Comparison of ENCODE assay signal across 23 mouse cellular contexts in genomic region chr11:96257141-96257540, GRCm38 (mm10). TPM values are rescaled to one million over a fixed set of nuclear protein-coding genes. Genes with fewer than 3 reads are reported as not detected.
A peak's percentile ranks its signal among the peaks of the same experiment; 100 is the strongest.
DNase-seq lines count a peak whose midpoint lies in the region; ATAC-seq and TF ChIP-seq lines count a peak whose summit lies in the region.
"Had no signal": no experiment of that assay in that cellular context is flagged by ENCODE, and none has a peak within 500 bp of the region (broad histone marks: within the 10 kb centered on the region; RNA-seq: fewer than 3 reads in every experiment).

No protein-coding gene starts in this region.

- H3K4me3 ChIP-seq in forebrain, embryonic 11.5 days (ENCODE audit: low read depth, low read length): no peak overlapping the region
- H3K4me3 ChIP-seq in forebrain, embryonic 13.5 days: no peak overlapping the region
- H3K4me3 ChIP-seq in kidney, embryonic 15.5 days (replicated peaks): no peak overlapping the region
- no peak overlapping the region for H3K4me3 ChIP-seq in midbrain, embryonic 11.5 days (ENCODE audit: low read depth, low read length)
- no peak overlapping the region for H3K4me3 ChIP-seq in midbrain, embryonic 15.5 days
- no peak overlapping the region for H3K4me3 ChIP-seq in neural tube, embryonic 14.5 days (ENCODE audit: low read depth, low read length)
- no peak overlapping the region for H3K4me3 ChIP-seq in layer of hippocampus, adult 2 months
- H3K4me3 ChIP-seq: embryonic facial prominence, embryonic 15.5 days; forebrain, embryonic 12.5 days; heart, adult 2 months; heart, embryonic 15.5 days; hindbrain, embryonic 15.5 days had no signal

- H3K27ac ChIP-seq in forebrain, embryonic 11.5 days (ENCODE audit: low read depth, low read length): no peak overlapping the region
- H3K27ac ChIP-seq in forebrain, embryonic 13.5 days: no peak overlapping the region
- peak overlapping the region; percentile 95 for H3K27ac ChIP-seq in kidney, embryonic 15.5 days
- H3K27ac ChIP-seq in midbrain, embryonic 11.5 days (ENCODE audit: low read depth, low read length): no peak overlapping the region
- H3K27ac ChIP-seq in midbrain, embryonic 15.5 days: no peak overlapping the region
- H3K27ac ChIP-seq in neural tube, embryonic 14.5 days (ENCODE audit: low read depth, low read length): no peak overlapping the region
- no peak overlapping the region for H3K27ac ChIP-seq in layer of hippocampus, adult 2 months
- H3K27ac ChIP-seq: embryonic facial prominence, embryonic 15.5 days; forebrain, embryonic 12.5 days; heart, adult 2 months; heart, embryonic 15.5 days; hindbrain, embryonic 15.5 days had no signal

- H3K4me1 ChIP-seq in forebrain, embryonic 11.5 days (replicated peaks; ENCODE audit: control insufficient read depth, insufficient read depth, low read length): no peaks in the 10 kb centered on the region
- no peaks in the 10 kb centered on the region for H3K4me1 ChIP-seq in forebrain, embryonic 13.5 days
- H3K4me1 ChIP-seq in kidney, embryonic 15.5 days: peaks cover 96% of the 10 kb centered on the region
- H3K4me1 ChIP-seq in midbrain, embryonic 11.5 days (ENCODE audit: control insufficient read depth, insufficient read depth, low read length): no peaks in the 10 kb centered on the region
- H3K4me1 ChIP-seq in midbrain, embryonic 15.5 days: no peaks in the 10 kb centered on the region
- peaks cover 28% of the 10 kb centered on the region for H3K4me1 ChIP-seq in neural tube, embryonic 14.5 days (ENCODE audit: control insufficient read depth, insufficient read depth, low read length)
- H3K4me1 ChIP-seq: forebrain, embryonic 12.5 days; hindbrain, embryonic 15.5 days had no signal

- no peak overlapping the region for H3K9ac ChIP-seq in forebrain, embryonic 11.5 days (ENCODE audit: low read length)
- H3K9ac ChIP-seq in forebrain, embryonic 13.5 days: no peak overlapping the region
- H3K9ac ChIP-seq in kidney, embryonic 15.5 days: no peak overlapping the region
- H3K9ac ChIP-seq in midbrain, embryonic 11.5 days (ENCODE audit: low read length): no peak overlapping the region
- H3K9ac ChIP-seq in midbrain, embryonic 15.5 days: no peak overlapping the region
- no peak overlapping the region for H3K9ac ChIP-seq in neural tube, embryonic 14.5 days (replicated peaks; ENCODE audit: low read depth, low read length)
- H3K9ac ChIP-seq: embryonic facial prominence, embryonic 15.5 days; forebrain, embryonic 12.5 days; forebrain, postnatal 0 days; heart, embryonic 15.5 days; hindbrain, embryonic 15.5 days had no signal

- H3K4me2 ChIP-seq in forebrain, embryonic 11.5 days (ENCODE audit: low read depth, low read length, severe bottlenecking): no peak overlapping the region
- H3K4me2 ChIP-seq in forebrain, embryonic 13.5 days: no peak overlapping the region
- peak overlapping the region; percentile 67 for H3K4me2 ChIP-seq in kidney, embryonic 15.5 days
- no peak overlapping the region for H3K4me2 ChIP-seq in midbrain, embryonic 11.5 days
- no peak overlapping the region for H3K4me2 ChIP-seq in midbrain, embryonic 15.5 days
- H3K4me2 ChIP-seq in neural tube, embryonic 14.5 days (ENCODE audit: low read depth, low read length): peak overlapping the region; percentile 9; the same call in 1 of the 2 replicates
- H3K4me2 ChIP-seq: embryonic facial prominence, embryonic 15.5 days; forebrain, embryonic 12.5 days; heart, embryonic 11.5 days; heart, embryonic 15.5 days; hindbrain, embryonic 15.5 days had no signal

- H3K9me3 ChIP-seq in forebrain, embryonic 11.5 days (ENCODE audit: control insufficient read depth, low read length): no peaks in the 10 kb centered on the region
- H3K9me3 ChIP-seq in forebrain, embryonic 13.5 days (replicated peaks): no peaks in the 10 kb centered on the region
- no peaks in the 10 kb centered on the region for H3K9me3 ChIP-seq in kidney, embryonic 15.5 days (replicated peaks)
- H3K9me3 ChIP-seq in midbrain, embryonic 11.5 days (ENCODE audit: control insufficient read depth, low read length): no peaks in the 10 kb centered on the region
- H3K9me3 ChIP-seq in midbrain, embryonic 15.5 days: no peaks in the 10 kb centered on the region
- no peaks in the 10 kb centered on the region for H3K9me3 ChIP-seq in neural tube, embryonic 14.5 days (ENCODE audit: control insufficient read depth, low read length)
- H3K9me3 ChIP-seq: embryonic facial prominence, embryonic 15.5 days; forebrain, embryonic 12.5 days; heart, embryonic 15.5 days; hindbrain, embryonic 15.5 days had no signal

- H3K36me3 ChIP-seq in forebrain, embryonic 11.5 days (ENCODE audit: control insufficient read depth, insufficient read depth, low read length): no peaks in the 10 kb centered on the region
- no peaks in the 10 kb centered on the region for H3K36me3 ChIP-seq in forebrain, embryonic 13.5 days (ENCODE audit: poor library complexity, severe bottlenecking)
- H3K36me3 ChIP-seq in kidney, embryonic 15.5 days: peaks cover 5% of the 10 kb centered on the region; the same call in 1 of the 2 replicates
- no peaks in the 10 kb centered on the region for H3K36me3 ChIP-seq in midbrain, embryonic 11.5 days (ENCODE audit: control insufficient read depth, insufficient read depth, low read length)
- H3K36me3 ChIP-seq in midbrain, embryonic 15.5 days (replicated peaks): no peaks in the 10 kb centered on the region
- no peaks in the 10 kb centered on the region for H3K36me3 ChIP-seq in neural tube, embryonic 14.5 days (ENCODE audit: control insufficient read depth, insufficient read depth, low read length)
- H3K36me3 ChIP-seq: embryonic facial prominence, embryonic 15.5 days; forebrain, embryonic 12.5 days; heart, embryonic 15.5 days; hindbrain, embryonic 15.5 days had no signal

- ATAC-seq in forebrain, embryonic 11.5 days (replicated peaks; ENCODE audit: low FRiP score): no peak
- no peak for ATAC-seq in forebrain, embryonic 13.5 days
- ATAC-seq in kidney, embryonic 15.5 days (replicated peaks; ENCODE audit: low FRiP score): no peak
- ATAC-seq in midbrain, embryonic 11.5 days (ENCODE audit: low FRiP score): no peak
- no peak for ATAC-seq in midbrain, embryonic 15.5 days (replicated peaks)
- ATAC-seq in neural tube, embryonic 14.5 days (ENCODE audit: low read depth): no peak
- ATAC-seq: forebrain, postnatal 0 days had no signal

- WGBS in forebrain, embryonic 11.5 days: 28% methylated on average over 2 of the region's 2 CpGs
- 17% methylated on average over 2 of the region's 2 CpGs for WGBS in forebrain, embryonic 13.5 days
- WGBS in kidney, embryonic 15.5 days: 27% methylated on average over 2 of the region's 2 CpGs
- WGBS in midbrain, embryonic 11.5 days: 21% methylated on average over 2 of the region's 2 CpGs
- 26% methylated on average over 2 of the region's 2 CpGs for WGBS in midbrain, embryonic 15.5 days
- WGBS in neural tube, embryonic 14.5 days: 33% methylated on average over 2 of the region's 2 CpGs

- peak; percentile 18 for DNase-seq in forebrain, embryonic 11.5 days (ENCODE audit: low spot score)
- DNase-seq in kidney, adult 18-20 months: no peak
- peak; percentile 79 for DNase-seq in midbrain, embryonic 11.5 days (ENCODE audit: low spot score, missing footprints)
- no peak for DNase-seq in layer of hippocampus, adult 2 months (ENCODE audit: low spot score in 2 of 2)
- DNase-seq: adrenal gland, adult 8-10 months; cerebellum, adult 11 months; cerebellum, adult 8-10 months; cerebellum, postnatal 14 days; forebrain, postnatal 0 days; gastrocnemius, postnatal 14 days; heart, adult 2 months; heart, postnatal 14 days had no signal

- peaks cover 100% of the 10 kb centered on the region for H3K27me3 ChIP-seq in forebrain, embryonic 11.5 days (ENCODE audit: control insufficient read depth, insufficient read depth, low read length)
- peaks cover 100% of the 10 kb centered on the region for H3K27me3 ChIP-seq in forebrain, embryonic 13.5 days
- 0 out of 2 replicates have a peak, but pooled peaks cover 3% of the 10 kb centered on the region for H3K27me3 ChIP-seq in kidney, embryonic 15.5 days
- H3K27me3 ChIP-seq in midbrain, embryonic 11.5 days (ENCODE audit: control insufficient read depth, insufficient read depth, low read length): peaks cover 100% of the 10 kb centered on the region
- peaks cover 97% of the 10 kb centered on the region for H3K27me3 ChIP-seq in midbrain, embryonic 15.5 days (replicated peaks)
- 0 out of 2 replicates have a peak, but pooled peaks cover 2% of the 10 kb centered on the region for H3K27me3 ChIP-seq in neural tube, embryonic 14.5 days (ENCODE audit: control insufficient read depth, insufficient read depth, low read length)

- no peak for TF ChIP-seq CTCF in layer of hippocampus, adult 2 months (conservative IDR thresholded peaks at IDR 0.05)

RNA-seq across cellular contexts. Expression of gene Hoxb9, which starts 14.1 kb away (rescaled TPM):
- polyA plus RNA-seq in forebrain, embryonic 11.5 days (2014; fragmentation: Nextera tagmentation; extraction: Ambion mirVana): not detected in 2 replicates
- not detected in 2 replicates for polyA plus RNA-seq in forebrain, embryonic 13.5 days (2015; fragmentation: Nextera tagmentation; extraction: Ambion mirVana)
- 22.3 and 27.2 TPM in 2 replicates for polyA plus RNA-seq in kidney, embryonic 15.5 days (2015; fragmentation: Nextera tagmentation; extraction: Ambion mirVana)
- not detected in 2 replicates for polyA plus RNA-seq in midbrain, embryonic 11.5 days (2014; fragmentation: Nextera tagmentation; extraction: Ambion mirVana)
- not detected in 2 replicates for polyA plus RNA-seq in midbrain, embryonic 15.5 days (2015; fragmentation: Nextera tagmentation; extraction: Ambion mirVana)
- polyA plus RNA-seq in neural tube, embryonic 14.5 days (2014; fragmentation: Nextera tagmentation; extraction: Ambion mirVana): 106 and 114 TPM in 2 replicates
- total RNA-seq in layer of hippocampus, adult 2 months (2021): not detected
- total RNA-seq: common myeloid progenitor, adult 5-6 weeks; forebrain, postnatal 0 days; heart, adult 2 months; heart, postnatal 14 days had no signal
- polyA plus RNA-seq: embryonic facial prominence, embryonic 15.5 days; forebrain, embryonic 12.5 days; forebrain, postnatal 0 days; heart, adult 2 months had no signal

RNA-seq across cellular contexts. Expression of gene Hoxb8, which starts 24.6 kb away (rescaled TPM):
- polyA plus RNA-seq in forebrain, embryonic 11.5 days (2014; fragmentation: Nextera tagmentation; extraction: Ambion mirVana): not detected in 2 replicates
- not detected in 2 replicates for polyA plus RNA-seq in forebrain, embryonic 13.5 days (2015; fragmentation: Nextera tagmentation; extraction: Ambion mirVana)
- polyA plus RNA-seq in kidney, embryonic 15.5 days (2015; fragmentation: Nextera tagmentation; extraction: Ambion mirVana): 8.9 and 9.8 TPM in 2 replicates
- polyA plus RNA-seq in midbrain, embryonic 11.5 days (2014; fragmentation: Nextera tagmentation; extraction: Ambion mirVana): not detected in 2 replicates
- polyA plus RNA-seq in midbrain, embryonic 15.5 days (2015; fragmentation: Nextera tagmentation; extraction: Ambion mirVana): not detected in 2 replicates
- 78.6 and 120 TPM in 2 replicates for polyA plus RNA-seq in neural tube, embryonic 14.5 days (2014; fragmentation: Nextera tagmentation; extraction: Ambion mirVana)
- not detected for total RNA-seq in layer of hippocampus, adult 2 months (2021)
- total RNA-seq: common myeloid progenitor, adult 5-6 weeks; forebrain, postnatal 0 days; heart, adult 2 months; heart, postnatal 14 days; hematopoietic stem cell, adult 5-6 weeks had no signal
- polyA plus RNA-seq: embryonic facial prominence, embryonic 15.5 days; forebrain, embryonic 12.5 days; forebrain, postnatal 0 days; heart, adult 2 months; heart, embryonic 15.5 days had no signal

RNA-seq across cellular contexts. Expression of gene Hoxb7, which starts 29.3 kb away (rescaled TPM):
- polyA plus RNA-seq in forebrain, embryonic 11.5 days (2014; fragmentation: Nextera tagmentation; extraction: Ambion mirVana): 0.21 TPM in 1 of 2 replicates, not detected in the other
- not detected in 2 replicates for polyA plus RNA-seq in forebrain, embryonic 13.5 days (2015; fragmentation: Nextera tagmentation; extraction: Ambion mirVana)
- 58.5 and 62.7 TPM in 2 replicates for polyA plus RNA-seq in kidney, embryonic 15.5 days (2015; fragmentation: Nextera tagmentation; extraction: Ambion mirVana)
- polyA plus RNA-seq in midbrain, embryonic 11.5 days (2014; fragmentation: Nextera tagmentation; extraction: Ambion mirVana): not detected in 2 replicates
- not detected in 2 replicates for polyA plus RNA-seq in midbrain, embryonic 15.5 days (2015; fragmentation: Nextera tagmentation; extraction: Ambion mirVana)
- 120 and 133 TPM in 2 replicates for polyA plus RNA-seq in neural tube, embryonic 14.5 days (2014; fragmentation: Nextera tagmentation; extraction: Ambion mirVana)
- total RNA-seq in layer of hippocampus, adult 2 months (2021): not detected
- total RNA-seq: common myeloid progenitor, adult 5-6 weeks; forebrain, postnatal 0 days; heart, adult 2 months; heart, postnatal 14 days; hematopoietic stem cell, adult 5-6 weeks had no signal
- polyA plus RNA-seq: embryonic facial prominence, embryonic 15.5 days; forebrain, embryonic 12.5 days; forebrain, postnatal 0 days; heart, adult 2 months had no signal

RNA-seq across cellular contexts. Expression of gene Hoxb6, which starts 35.1 kb away (rescaled TPM):
- not detected in 2 replicates for polyA plus RNA-seq in forebrain, embryonic 11.5 days (2014; fragmentation: Nextera tagmentation; extraction: Ambion mirVana)
- polyA plus RNA-seq in forebrain, embryonic 13.5 days (2015; fragmentation: Nextera tagmentation; extraction: Ambion mirVana): not detected in 2 replicates
- 47.1 and 49.1 TPM in 2 replicates for polyA plus RNA-seq in kidney, embryonic 15.5 days (2015; fragmentation: Nextera tagmentation; extraction: Ambion mirVana)
- not detected in 2 replicates for polyA plus RNA-seq in midbrain, embryonic 11.5 days (2014; fragmentation: Nextera tagmentation; extraction: Ambion mirVana)
- 0.13 and 0.34 TPM in 2 replicates for polyA plus RNA-seq in midbrain, embryonic 15.5 days (2015; fragmentation: Nextera tagmentation; extraction: Ambion mirVana)
- 138 and 141 TPM in 2 replicates for polyA plus RNA-seq in neural tube, embryonic 14.5 days (2014; fragmentation: Nextera tagmentation; extraction: Ambion mirVana)
- total RNA-seq in layer of hippocampus, adult 2 months (2021): not detected
- total RNA-seq: common myeloid progenitor, adult 5-6 weeks; forebrain, postnatal 0 days; heart, adult 2 months; heart, postnatal 14 days had no signal
- polyA plus RNA-seq: embryonic facial prominence, embryonic 15.5 days; forebrain, embryonic 12.5 days; forebrain, postnatal 0 days; heart, adult 2 months had no signal

RNA-seq across cellular contexts. Expression of gene Hoxb5, which starts 46.0 kb away (rescaled TPM):
- 0.21 TPM in 1 of 2 replicates, not detected in the other for polyA plus RNA-seq in forebrain, embryonic 11.5 days (2014; fragmentation: Nextera tagmentation; extraction: Ambion mirVana)
- 0.09 TPM in 1 of 2 replicates, not detected in the other for polyA plus RNA-seq in forebrain, embryonic 13.5 days (2015; fragmentation: Nextera tagmentation; extraction: Ambion mirVana)
- 18.8 and 20.2 TPM in 2 replicates for polyA plus RNA-seq in kidney, embryonic 15.5 days (2015; fragmentation: Nextera tagmentation; extraction: Ambion mirVana)
- not detected in 2 replicates for polyA plus RNA-seq in midbrain, embryonic 11.5 days (2014; fragmentation: Nextera tagmentation; extraction: Ambion mirVana)
- polyA plus RNA-seq in midbrain, embryonic 15.5 days (2015; fragmentation: Nextera tagmentation; extraction: Ambion mirVana): 0.09 and 0.70 TPM in 2 replicates
- polyA plus RNA-seq in neural tube, embryonic 14.5 days (2014; fragmentation: Nextera tagmentation; extraction: Ambion mirVana): 49.1 and 52.4 TPM in 2 replicates
- total RNA-seq in layer of hippocampus, adult 2 months (2021): not detected
- total RNA-seq: common myeloid progenitor, adult 5-6 weeks; forebrain, postnatal 0 days had no signal
- polyA plus RNA-seq: embryonic facial prominence, embryonic 15.5 days; forebrain, embryonic 12.5 days; forebrain, postnatal 0 days had no signal

Comparison
In these comparisons a context has a peak if more than half of its experiments do, and no peak if none do; other contexts are left out.
1. DNase-seq: peak in forebrain, embryonic 11.5 days (single experiment) and midbrain, embryonic 11.5 days (single experiment); none in kidney, adult 18-20 months (single experiment) and layer of hippocampus, adult 2 months (0 of 2).
2. H3K4me2 ChIP-seq: peak in kidney, embryonic 15.5 days (single experiment) and neural tube, embryonic 14.5 days (single experiment); none in forebrain, embryonic 11.5 days (single experiment), forebrain, embryonic 13.5 days (single experiment), midbrain, embryonic 11.5 days (single experiment) and midbrain, embryonic 15.5 days (single experiment).
3. RNA of gene Hoxb9, which starts 14.1 kb away (polyA plus RNA-seq): 106 to 114 TPM in neural tube, embryonic 14.5 days and 22.3 to 27.2 TPM in kidney, embryonic 15.5 days; not detected in forebrain, embryonic 11.5 days, not detected in forebrain, embryonic 13.5 days, not detected in midbrain, embryonic 11.5 days and not detected in midbrain, embryonic 15.5 days; every median in the first group is over 10 times any median in the second.
4. RNA of gene Hoxb7, which starts 29.3 kb away (polyA plus RNA-seq): 120 to 133 TPM in neural tube, embryonic 14.5 days and 58.5 to 62.7 TPM in kidney, embryonic 15.5 days; not detected in forebrain, embryonic 13.5 days, not detected in midbrain, embryonic 15.5 days, 0.21 TPM in forebrain, embryonic 11.5 days and not detected in midbrain, embryonic 11.5 days; every median in the first group is over 10 times any median in the second.